Mouse (Mus musculus) forebrain, embryonic 13.5 days (tissue): ENCODE measurements around the gene Agpat4. TPM values are rescaled to one million over a fixed set of nuclear protein-coding genes. Genes with fewer than 3 reads are reported as not detected.
A peak's percentile ranks its signal among the peaks of the same experiment; 100 is the strongest.
"Not testable (repeated sequence)": the region's sequence is repeated elsewhere in the genome, so short reads cannot be mapped to it uniquely, and the experiment has no call there.

Experiments used
- ATAC-seq: fragments of 200-750 bp; cut with Nextera tagmentation; 2 replicates; pipeline ENCODE4 v1.8.0; 2017
- H3K27ac ChIP-seq: fragments of 300-500 bp; sonication (generic); 2 replicates; pipeline ENCODE4 v1.5.1; 2015; ENCODE audit warnings: inconsistent platforms, mild to moderate bottlenecking, moderate library complexity
- H3K27me3 ChIP-seq: fragments of 300-500 bp; sonication (generic); 2 replicates; pipeline ENCODE4 v1.6.1; 2015; ENCODE audit warnings: mild to moderate bottlenecking, inconsistent platforms
- H3K36me3 ChIP-seq: fragments of 300-500 bp; sonication (generic); 2 replicates; pipeline ENCODE4 v1.6.1; 2015; ENCODE audit warnings: mild to moderate bottlenecking, inconsistent platforms; ENCODE audit not compliant: poor library complexity, severe bottlenecking
- H3K4me1 ChIP-seq: fragments of 300-500 bp; sonication (generic); 2 replicates; pipeline ENCODE4 v1.6.1; 2015; ENCODE audit warnings: inconsistent platforms
- H3K4me2 ChIP-seq: fragments of 300-500 bp; sonication (generic); 2 replicates; pipeline ENCODE4 v1.6.1; 2015; ENCODE audit warnings: inconsistent platforms, mild to moderate bottlenecking, moderate library complexity
- H3K4me3 ChIP-seq: fragments of 300-500 bp; sonication (generic); 2 replicates; pipeline ENCODE4 v1.5.1; 2015; ENCODE audit warnings: mild to moderate bottlenecking, inconsistent platforms
- H3K9ac ChIP-seq: fragments of 300-500 bp; sonication (generic); 2 replicates; pipeline ENCODE4 v1.6.1; 2015; ENCODE audit warnings: mild to moderate bottlenecking, inconsistent platforms
- H3K9me3 ChIP-seq: fragments of 300-500 bp; sonication (generic); replicated peaks from 2 replicates; pipeline ENCODE4 v1.6.1; 2016; ENCODE audit warnings: inconsistent platforms
- WGBS: fragments of 180-500 bp; shearing (Covaris S2); methylation state at CpG from one replicate; pipeline ENCODE4 v1.1.7; 2015; 5-methylcytosine and 5-hydroxymethylcytosine counted together
- polyA plus RNA-seq: library from polyadenylated mRNA; unstranded; fragments of >200 nt; fragmentation: Nextera tagmentation; extraction: Ambion mirVana; gene quantifications from 2 replicates; pipeline ENCODE4 v1.2.1, GENCODE M21; 2015

Gene Agpat4
- polyA plus RNA-seq, 1 experiment from 2014 or later: 46.5 TPM

- WGBS: 91% methylated on average over 6 of the region's 6 CpGs
- Histone ChIP-seq H3K27ac (no peak overlapping the region), H3K9ac (no peak overlapping the region), H3K4me1 (no peaks in the 10 kb centered on the region), H3K4me2 (no peak overlapping the region), H3K27me3 (no peaks in the 10 kb centered on the region), H3K9me3 (no peaks in the 10 kb centered on the region), H3K4me3 (no peak overlapping the region), H3K36me3 (no peaks in the 10 kb centered on the region)
- no peak for ATAC-seq
Measured at GRCm38 (mm10) chr17:12104690-12105089, 13.8 kb upstream of the Agpat4 start.

GRCm38 (mm10) chr17:12106255-12106654 is 12.2 kb upstream of the Agpat4 start:
- ATAC-seq: no peak

GRCm38 (mm10) chr17:12113626-12114025 is 4.9 kb upstream of the Agpat4 start:
- H3K4me1 ChIP-seq: peaks cover 8% of the 10 kb centered on the region; the same call in 1 of the 2 replicates
- no peak overlapping the region for H3K4me2 ChIP-seq
- H3K4me3 ChIP-seq: no peak overlapping the region
- ATAC-seq: no peak
- no peak overlapping the region for H3K27ac ChIP-seq
- no peaks in the 10 kb centered on the region for H3K27me3 ChIP-seq
- H3K9ac ChIP-seq: no peak overlapping the region
- no peaks in the 10 kb centered on the region for H3K9me3 ChIP-seq
- H3K36me3 ChIP-seq: no peaks in the 10 kb centered on the region
- 95% methylated on average over 6 of the region's 6 CpGs for WGBS

More at GRCm38 (mm10) chr17:12106255-12106654, 12.2 kb upstream of the Agpat4 start:
- H3K9me3 ChIP-seq: no peaks in the 10 kb centered on the region
- no peaks in the 10 kb centered on the region for H3K27me3 ChIP-seq
- H3K4me2 ChIP-seq: no peak overlapping the region
- H3K9ac ChIP-seq: no peak overlapping the region
- no peaks in the 10 kb centered on the region for H3K4me1 ChIP-seq
- no peak overlapping the region for H3K27ac ChIP-seq
- H3K36me3 ChIP-seq: no peaks in the 10 kb centered on the region
- WGBS: 47% methylated on average over 4 of the region's 4 CpGs
- H3K4me3 ChIP-seq: no peak overlapping the region

- H3K9ac ChIP-seq: no peak overlapping the region
- H3K4me3 ChIP-seq: no peak overlapping the region
- 67% methylated on average over 2 of the region's 2 CpGs for WGBS
- no peaks in the 10 kb centered on the region for H3K27me3 ChIP-seq
- no peak overlapping the region for H3K4me2 ChIP-seq
- H3K4me1 ChIP-seq: peaks cover 9% of the 10 kb centered on the region
- H3K27ac ChIP-seq: no peak overlapping the region
- H3K36me3 ChIP-seq: no peaks in the 10 kb centered on the region
- H3K9me3 ChIP-seq: no peaks in the 10 kb centered on the region
- ATAC-seq: no peak
Measured at GRCm38 (mm10) chr17:12115086-12115485, 3.4 kb upstream of the Agpat4 start.

- H3K27ac ChIP-seq: no peak overlapping the region; the same call in 1 of the 2 replicates
- peak overlapping the region; percentile 68 for H3K4me3 ChIP-seq
- H3K4me2 ChIP-seq: peak overlapping the region; percentile 85
- no peak for ATAC-seq
- H3K36me3 ChIP-seq: no peaks in the 10 kb centered on the region
- WGBS: 7% methylated on average over 9 of the region's 9 CpGs
- no peaks in the 10 kb centered on the region for H3K9me3 ChIP-seq
- peaks cover 25% of the 10 kb centered on the region for H3K4me1 ChIP-seq
- H3K27me3 ChIP-seq: no peaks in the 10 kb centered on the region
- peak overlapping the region; percentile 74 for H3K9ac ChIP-seq
Measured at GRCm38 (mm10) chr17:12118131-12118530, 373 bp upstream of the Agpat4 start.

GRCm38 (mm10) chr17:12118926-12119641 is 580 bp downstream of the Agpat4 start:
- H3K4me2 ChIP-seq: peak overlapping the region; percentile 85
- peaks cover 25% of the 10 kb centered on the region for H3K4me1 ChIP-seq
- peak; percentile 94 for ATAC-seq
- no peaks in the 10 kb centered on the region for H3K9me3 ChIP-seq
- no peaks in the 10 kb centered on the region for H3K27me3 ChIP-seq
- under 1% methylated on average over 29 of the region's 30 CpGs for WGBS
- peak overlapping the region; percentile 68 for H3K4me3 ChIP-seq
- peak overlapping the region; percentile 94 for H3K27ac ChIP-seq
- peak overlapping the region; percentile 74 for H3K9ac ChIP-seq
- peaks cover 5% of the 10 kb centered on the region; the same call in 1 of the 2 replicates for H3K36me3 ChIP-seq

- Histone ChIP-seq H3K36me3 (peaks cover 11% of the 10 kb centered on the region), H3K27me3 (no peaks in the 10 kb centered on the region), H3K4me2 (peak overlapping the region; percentile 85), H3K4me1 (peaks cover 25% of the 10 kb centered on the region), H3K4me3 (peak overlapping the region; percentile 68), H3K27ac (peak overlapping the region; percentile 94), H3K9me3 (no peaks in the 10 kb centered on the region), H3K9ac (peak overlapping the region; percentile 74)
- under 1% methylated on average over 12 of the region's 12 CpGs for WGBS
- ATAC-seq: peak; percentile 57
Measured at GRCm38 (mm10) chr17:12119675-12120074, 1.2 kb downstream of the Agpat4 start.

- Histone ChIP-seq H3K4me3 (peak overlapping the region; percentile 68), H3K27me3 (no peaks in the 10 kb centered on the region), H3K9me3 (no peaks in the 10 kb centered on the region), H3K4me2 (peak overlapping the region; percentile 85), H3K4me1 (peaks cover 25% of the 10 kb centered on the region), H3K9ac (peak overlapping the region; percentile 74), H3K36me3 (peaks cover 17% of the 10 kb centered on the region), H3K27ac (no peak overlapping the region)
- 20% methylated on average over 5 of the region's 5 CpGs for WGBS
- ATAC-seq: no peak
Measured at GRCm38 (mm10) chr17:12120268-12120667, 1.8 kb downstream of the Agpat4 start.

GRCm38 (mm10) chr17:12121226-12121794 is 2.8 kb downstream of the Agpat4 start:
- ATAC-seq: no peak
- Histone ChIP-seq H3K27me3 (no peaks in the 10 kb centered on the region), H3K9ac (0 out of 2 replicates have a peak overlapping the region, but pooled peaks have one; percentile 6), H3K4me1 (peaks cover 25% of the 10 kb centered on the region), H3K36me3 (peaks cover 27% of the 10 kb centered on the region), H3K4me2 (peak overlapping the region; percentile 85), H3K4me3 (no peak overlapping the region), H3K27ac (no peak overlapping the region), H3K9me3 (no peaks in the 10 kb centered on the region)
- WGBS: 91% methylated on average over 7 of the region's 7 CpGs

- Histone ChIP-seq H3K36me3 (peaks cover 37% of the 10 kb centered on the region), H3K4me1 (peaks cover 25% of the 10 kb centered on the region)
- not testable (repeated sequence) for H3K9ac ChIP-seq, H3K4me2 ChIP-seq, H3K27ac ChIP-seq, ATAC-seq, H3K9me3 ChIP-seq, H3K27me3 ChIP-seq, H3K4me3 ChIP-seq
- WGBS: 84% methylated on average over 9 of the region's 9 CpGs
Measured at GRCm38 (mm10) chr17:12122262-12122661, 3.8 kb downstream of the Agpat4 start.

- Histone ChIP-seq H3K9ac (no peak overlapping the region), H3K36me3 (peaks cover 43% of the 10 kb centered on the region), H3K27ac (no peak overlapping the region), H3K9me3 (no peaks in the 10 kb centered on the region), H3K4me3 (no peak overlapping the region), H3K4me2 (no peak overlapping the region), H3K27me3 (no peaks in the 10 kb centered on the region), H3K4me1 (peaks cover 21% of the 10 kb centered on the region)
- 88% methylated on average over 3 of the region's 3 CpGs for WGBS
- ATAC-seq: no peak
Measured at GRCm38 (mm10) chr17:12123168-12123567, 4.7 kb downstream of the Agpat4 start.

- H3K4me2 ChIP-seq: no peak overlapping the region
- H3K36me3 ChIP-seq: peaks cover 43% of the 10 kb centered on the region
- no peak overlapping the region for H3K27ac ChIP-seq
- no peak overlapping the region for H3K9ac ChIP-seq
- no peak overlapping the region for H3K4me3 ChIP-seq
- no peaks in the 10 kb centered on the region for H3K4me1 ChIP-seq
- ATAC-seq: no peak
- 83% methylated on average over 4 of the region's 4 CpGs for WGBS
- H3K27me3 ChIP-seq: no peaks in the 10 kb centered on the region
- no peaks in the 10 kb centered on the region for H3K9me3 ChIP-seq
Measured at GRCm38 (mm10) chr17:12127056-12127455, 8.6 kb downstream of the Agpat4 start.
